Comparison of ENCODE assay signal across 8 mouse cellular contexts in genomic region chr13:106935871-106936255, GRCm38 (mm10). TPM values are rescaled to one million over a fixed set of nuclear protein-coding genes. Genes with fewer than 3 reads are reported as not detected.
A peak's percentile ranks its signal among the peaks of the same experiment; 100 is the strongest.
DNase-seq lines count a peak whose midpoint lies in the region; ATAC-seq and TF ChIP-seq lines count a peak whose summit lies in the region.

No protein-coding gene starts in this region.

- peak overlapping the region; percentile 89 for H3K9ac ChIP-seq in forebrain, embryonic 12.5 days
- H3K9ac ChIP-seq in liver, embryonic 14.5 days (replicated peaks) = peak overlapping the region; percentile 91

- H3ac ChIP-seq in C2C12 (ENCODE audit: control insufficient read depth, insufficient read length, low read depth) = peak overlapping the region; percentile 99

- peaks cover 55% of the 10 kb centered on the region for H3K79me3 ChIP-seq in C2C12 (ENCODE audit: low read depth)

- no peaks in the 10 kb centered on the region; the same call in 1 of the 2 replicates for H3K4me1 ChIP-seq in heart, embryonic 10.5 days
- H3K4me1 ChIP-seq in forebrain, embryonic 12.5 days = peaks cover 13% of the 10 kb centered on the region
- peaks cover 5 to 19% of the 10 kb centered on the region in 2 experiments; a peak in 3 of 4 replicates for H3K4me1 ChIP-seq in liver, embryonic 14.5 days (replicated peaks; ENCODE audit: control insufficient read depth in 2 of 2, insufficient read depth in 2 of 2, low read length in 1 of 2)

- H3K27me3 ChIP-seq in heart, embryonic 10.5 days (ENCODE audit: insufficient read depth, poor library complexity, severe bottlenecking) = no peaks in the 10 kb centered on the region
- H3K27me3 ChIP-seq in C2C12 (ENCODE audit: control insufficient read depth, insufficient read depth, insufficient read length) = no peaks in the 10 kb centered on the region
- H3K27me3 ChIP-seq in forebrain, embryonic 12.5 days = no peaks in the 10 kb centered on the region
- H3K27me3 ChIP-seq in liver, embryonic 14.5 days (ENCODE audit: control insufficient read depth, insufficient read depth, low read length) = no peaks in the 10 kb centered on the region

- intact Hi-C loops in heart, postnatal 10 days (cut with DNase I) = no loop called here

- H3K9me3 ChIP-seq in heart, embryonic 10.5 days = no peaks in the 10 kb centered on the region
- H3K9me3 ChIP-seq in forebrain, embryonic 12.5 days = no peaks in the 10 kb centered on the region
- no peaks in the 10 kb centered on the region for H3K9me3 ChIP-seq in liver, embryonic 14.5 days (ENCODE audit: control insufficient read depth, low read length)

- H3K36me3 ChIP-seq in heart, embryonic 10.5 days = no peaks in the 10 kb centered on the region
- no peaks in the 10 kb centered on the region for H3K36me3 ChIP-seq in C2C12 (ENCODE audit: control insufficient read depth, insufficient read depth)
- no peaks in the 10 kb centered on the region for H3K36me3 ChIP-seq in forebrain, embryonic 12.5 days (replicated peaks)
- H3K36me3 ChIP-seq in liver, embryonic 14.5 days (replicated peaks; ENCODE audit: control insufficient read depth, insufficient read depth, low read depth) = no peaks in the 10 kb centered on the region

- H3K4me2 ChIP-seq in forebrain, embryonic 12.5 days = peak overlapping the region; percentile 60
- peak overlapping the region; percentile 82 for H3K4me2 ChIP-seq in liver, embryonic 14.5 days (ENCODE audit: low read depth)

- peak overlapping the region; percentile 99 for H3K27ac ChIP-seq in heart, embryonic 10.5 days
- peak overlapping the region; percentile 83 for H3K27ac ChIP-seq in forebrain, embryonic 12.5 days
- peak overlapping the region; percentile 50 for H3K27ac ChIP-seq in liver, embryonic 14.5 days

- DNase-seq in heart, embryonic 10.5 days (ENCODE audit: low spot score) = no peak
- no peak for DNase-seq in heart, postnatal 10 days
- peak in 1 of 3 experiments; percentile 24 for DNase-seq in liver, embryonic 14.5 days (ENCODE audit: low read depth in 3 of 3, low spot score in 3 of 3)
- no peak for DNase-seq in urinary bladder, postnatal 36 days (ENCODE audit: low spot score in 2 of 2)
- no peak for DNase-seq in left cerebral cortex, adult 8-10 months (ENCODE audit: low spot score in 2 of 2)
- no peak for DNase-seq in testis, postnatal 14 days (ENCODE audit: low spot score)

- TF ChIP-seq CTCF in C2C12 (IDR thresholded peaks at IDR 0.05; ENCODE audit: control insufficient read depth, insufficient read depth, insufficient read length) = no peak
- no peak for TF ChIP-seq CTCF in liver, embryonic 14.5 days (IDR thresholded peaks at IDR 0.05; ENCODE audit: low read depth)

- no peak for ATAC-seq in forebrain, embryonic 12.5 days (ENCODE audit: low FRiP score)
- ATAC-seq in liver, embryonic 14.5 days (ENCODE audit: insufficient read depth) = no peak

- 6% methylated on average over 9 of the region's 9 CpGs for WGBS in heart, embryonic 10.5 days
- WGBS in forebrain, embryonic 12.5 days = 10% methylated on average over 9 of the region's 9 CpGs
- 4% methylated on average over 9 of the region's 9 CpGs for WGBS in liver, embryonic 14.5 days (ENCODE audit: insufficient replicate concordance)

- peak overlapping the region; percentile 99 for H3K4me3 ChIP-seq in heart, embryonic 10.5 days
- H3K4me3 ChIP-seq in C2C12 (ENCODE audit: insufficient read depth, poor library complexity, severe bottlenecking) = peak overlapping the region; percentile 71
- peak overlapping the region; percentile 98 for H3K4me3 ChIP-seq in forebrain, embryonic 12.5 days (replicated peaks)
- peak overlapping the region; percentile 74 to 99 for H3K4me3 ChIP-seq in liver, embryonic 14.5 days (ENCODE audit: insufficient read depth in 1 of 2, low read depth in 2 of 2, low read length in 2 of 2)

- H3K79me2 ChIP-seq in C2C12 (ENCODE audit: control insufficient read depth, insufficient read depth) = peaks cover 58% of the 10 kb centered on the region

- TF ChIP-seq EP300 in liver, embryonic 14.5 days (IDR thresholded peaks at IDR 0.05; ENCODE audit: low read depth) = no peak

TF ChIP-seq in C2C12, 6 proteins besides CTCF, POLR2A, EP300 and RAD21:
- no peak for TF ChIP-seq FOSL1 (IDR thresholded peaks at IDR 0.05; ENCODE audit: insufficient read depth, low read length, poor library complexity, severe bottlenecking)
TF ChIP-seq in C2C12: peak in this region for 0.

RNA-seq across cellular contexts. Expression of gene Ipo11, which starts 0.9 kb away (rescaled TPM):
- 88.0 and 96.0 TPM in 2 replicates for polyA plus RNA-seq in heart, embryonic 10.5 days (2016; fragmentation: Nextera tagmentation; extraction: Ambion mirVana)
- total RNA-seq in heart, postnatal 10 days (2021) = 10 to 100 TPM; 26.9 to 27.4 TPM
- polyA plus RNA-seq in C2C12 (2012; fragmentation: generic; extraction: Trizol) = 14.3 TPM
- 67.0 and 74.1 TPM in 2 replicates for polyA plus RNA-seq in forebrain, embryonic 12.5 days (2016; fragmentation: Nextera tagmentation; extraction: Ambion mirVana)
- 12.2 and 15.3 TPM in 2 replicates for polyA plus RNA-seq in liver, embryonic 14.5 days (2012; rRNA removed)
- polyA plus RNA-seq in liver, embryonic 14.5 days (2014; fragmentation: Nextera tagmentation; extraction: Ambion mirVana) = 35.2 and 36.8 TPM in 2 replicates
- total RNA-seq in left cerebral cortex, adult 8-10 months (2022) = 10 to 100 TPM; 58.1 to 74.8 (median 63.8) TPM

RNA-seq across cellular contexts. Expression of gene Dimt1, which starts 11.1 kb away (rescaled TPM):
- polyA plus RNA-seq in heart, embryonic 10.5 days (2016; fragmentation: Nextera tagmentation; extraction: Ambion mirVana) = 38.3 and 47.6 TPM in 2 replicates
- total RNA-seq in heart, postnatal 10 days (2021) = 1 to 10 TPM; 8.2 to 9.7 TPM
- polyA plus RNA-seq in C2C12 (2012; fragmentation: generic; extraction: Trizol) = 15.8 TPM
- polyA plus RNA-seq in forebrain, embryonic 12.5 days (2016; fragmentation: Nextera tagmentation; extraction: Ambion mirVana) = 43.6 and 45.3 TPM in 2 replicates
- polyA plus RNA-seq in liver, embryonic 14.5 days (2012; rRNA removed) = 7.6 and 9.2 TPM in 2 replicates
- 18.6 and 19.5 TPM in 2 replicates for polyA plus RNA-seq in liver, embryonic 14.5 days (2014; fragmentation: Nextera tagmentation; extraction: Ambion mirVana)
- total RNA-seq in left cerebral cortex, adult 8-10 months (2022) = 10 to 100 TPM; 14.8 to 21.6 (median 18.7) TPM
